Mouse (Mus musculus): ENCODE measurements around the gene Ntrk2.

DNA sequence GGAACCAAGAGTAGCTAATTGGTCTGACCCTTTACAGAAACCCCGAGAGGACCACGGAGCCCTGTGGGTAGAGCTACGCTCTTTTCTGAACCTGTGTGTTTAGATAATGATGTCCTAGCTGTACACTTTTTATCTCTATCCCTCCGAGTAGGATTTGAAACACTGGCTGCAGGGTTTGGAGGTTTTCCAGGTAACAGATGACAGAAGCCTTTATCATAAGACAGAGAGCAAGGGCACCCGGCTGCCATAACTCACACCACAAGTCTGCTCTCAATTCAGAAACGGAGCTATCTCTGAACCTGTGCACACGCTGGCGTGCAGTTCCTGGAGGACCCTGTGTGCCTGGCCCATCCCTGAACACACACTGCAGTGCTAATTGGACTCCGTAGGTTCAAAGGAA, 221.1 kb downstream of the Ntrk2 start:
- TF ChIP-seq POLR2A (IDR thresholded peaks at IDR 0.05; ENCODE audit: low read depth, low read length) (no peak), CTCF (conservative IDR thresholded peaks at IDR 0.05; ENCODE audit: insufficient read depth, insufficient read length, low read depth, low read length) (no peak)
